13 mouse cellular contexts compared by ENCODE assay signal in genomic region chr14:101501452-101501851, GRCm38 (mm10).
"Had no signal": no experiment of that assay in that cellular context is flagged by ENCODE, and none has a peak within 500 bp of the region (broad histone marks: within the 10 kb centered on the region; RNA-seq: fewer than 3 reads in every experiment).

No protein-coding gene starts in this region.

- DNase-seq: kidney, adult 8-10 months; kidney, postnatal 10 days; kidney, postnatal 4 days; lung, adult 2 months; lung, postnatal 36 days; thymus, adult 18-20 months; thymus, postnatal 25 days had no signal

- H3K9me3 ChIP-seq: limb, embryonic 13.5 days; liver, embryonic 15.5 days; midbrain, embryonic 13.5 days had no signal

- H3K4me3 ChIP-seq: layer of hippocampus, adult 2 months; limb, embryonic 13.5 days; liver, embryonic 15.5 days; midbrain, embryonic 13.5 days had no signal

- H3K9ac ChIP-seq: limb, embryonic 13.5 days; liver, embryonic 15.5 days; midbrain, embryonic 13.5 days had no signal

- ATAC-seq: lung, postnatal 0 days; midbrain, embryonic 13.5 days had no signal

- H3K4me2 ChIP-seq: limb, embryonic 13.5 days; liver, embryonic 15.5 days; midbrain, embryonic 13.5 days had no signal

- H3K27me3 ChIP-seq: limb, embryonic 13.5 days; liver, embryonic 15.5 days; midbrain, embryonic 13.5 days had no signal

- H3K36me3 ChIP-seq: limb, embryonic 13.5 days; liver, embryonic 15.5 days; midbrain, embryonic 13.5 days had no signal

- H3K4me1 ChIP-seq: limb, embryonic 13.5 days; liver, embryonic 15.5 days; midbrain, embryonic 13.5 days had no signal

- H3K27ac ChIP-seq: layer of hippocampus, adult 2 months; limb, embryonic 13.5 days; liver, embryonic 15.5 days; midbrain, embryonic 13.5 days; stomach, postnatal 0 days had no signal
